Mouse (Mus musculus) brain, embryonic 18.5 days (tissue): Measurements from ENCODE around the gene Cds1.

ENCODE experiments used
- DNase-seq: peaks from one replicate; pipeline ENCODE4 v3.0.0-alpha.2; 2012; ENCODE audit warnings: low read depth, low spot score

Gene Cds1

DNA sequence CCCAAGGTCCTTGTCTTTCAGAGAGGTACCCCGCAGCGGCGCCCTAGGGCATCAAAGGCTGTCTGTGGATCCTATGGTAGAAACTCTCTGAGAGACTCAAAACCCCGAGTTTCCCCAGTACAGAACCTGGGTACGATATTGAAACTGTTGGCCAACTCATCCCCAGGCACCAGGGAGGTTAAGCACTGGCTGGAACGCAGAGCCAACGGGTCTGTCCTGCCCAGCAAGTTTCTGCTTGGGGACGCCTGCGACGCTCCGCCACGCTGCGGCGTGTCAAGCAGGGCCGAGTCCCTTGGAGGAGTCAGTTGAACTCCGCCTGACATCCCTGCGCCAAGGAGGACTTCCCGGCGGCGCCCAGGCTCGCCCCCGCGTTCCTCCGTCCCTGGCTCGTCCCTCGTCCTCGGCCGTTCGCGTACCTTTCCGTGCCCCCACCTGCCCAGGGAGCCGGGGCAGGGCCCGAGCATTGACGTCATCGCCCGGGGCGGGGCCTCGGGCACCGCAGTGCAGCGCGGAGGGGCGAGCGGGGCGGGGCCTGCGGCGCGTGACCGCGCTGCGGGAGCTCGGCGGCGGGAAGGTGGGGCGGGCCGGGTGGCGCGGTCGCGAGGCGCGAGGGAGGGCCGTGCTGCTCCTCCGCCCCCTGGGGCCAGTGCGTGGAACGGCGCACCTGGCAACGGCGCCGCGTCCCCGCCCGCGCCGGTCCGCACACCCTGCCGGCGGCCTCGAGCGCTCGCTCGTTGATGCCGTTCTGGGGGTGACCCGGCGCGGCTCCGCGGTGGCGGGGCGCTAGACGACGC is at the start of gene Cds1:
Cds1 (plus strand) TSS at position 577 of the 794 bp plus-strand sequence.
- peak; percentile 22 for DNase-seq

DNA sequence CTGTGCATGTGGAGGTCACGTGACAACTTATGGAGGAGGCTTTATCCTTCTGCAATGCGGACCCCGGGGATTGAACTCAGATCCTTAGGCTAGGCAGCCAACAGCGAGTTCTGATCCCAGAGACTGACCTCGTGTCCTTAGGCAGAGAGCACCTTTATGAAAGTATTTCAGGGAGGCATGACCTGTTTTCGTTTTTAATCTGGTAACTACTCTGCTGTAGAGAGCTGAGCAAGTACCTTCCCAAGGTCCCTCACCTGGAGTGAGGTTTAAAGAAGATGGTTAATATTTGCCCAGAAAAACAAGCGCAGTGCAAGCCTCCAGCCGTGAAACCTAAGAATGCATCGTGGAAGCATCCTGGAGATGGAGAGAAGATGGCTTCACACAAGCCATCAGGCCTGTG is 40.7 kb upstream of the Cds1 start:
- DNase-seq = no peak

DNA sequence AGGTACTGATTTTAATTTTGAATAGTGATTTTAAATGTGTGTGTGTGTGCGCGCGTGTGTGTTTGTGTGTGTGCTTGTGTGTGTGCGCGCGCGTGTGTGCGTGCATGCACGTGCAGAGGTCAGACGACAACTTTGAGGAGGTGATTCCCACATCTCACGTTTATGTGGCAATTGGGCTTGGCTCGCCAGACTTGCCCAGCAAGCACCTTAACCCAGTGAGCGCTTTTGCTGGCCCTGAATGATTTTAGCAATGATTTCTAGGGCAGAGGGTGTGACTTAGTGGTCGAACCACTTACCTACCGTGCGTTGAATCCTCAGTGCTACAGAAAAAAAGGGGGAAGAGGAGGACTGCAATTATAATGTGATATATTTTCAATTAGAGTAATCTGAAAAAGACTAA is 40.2 kb upstream of the Cds1 start:
- no peak for DNase-seq

DNA sequence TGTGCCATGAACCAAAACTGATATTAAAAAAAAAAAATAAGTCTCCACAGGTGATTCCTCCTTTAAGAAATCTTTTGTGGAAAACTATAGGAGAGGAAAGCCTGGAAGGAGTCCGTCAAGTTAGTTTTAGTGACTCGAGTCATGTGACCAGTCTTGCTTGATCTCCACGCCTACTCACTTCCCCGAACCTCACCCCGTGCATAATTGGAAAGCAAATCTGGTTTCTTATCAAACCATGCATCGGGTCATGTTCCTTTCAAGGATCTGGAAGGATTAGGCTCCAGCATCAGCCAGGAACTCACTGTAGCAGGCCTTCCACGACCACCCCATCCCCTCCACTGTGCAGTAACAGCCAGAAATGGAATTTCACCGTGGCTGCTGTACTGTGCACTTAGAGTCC is 39.2 kb upstream of the Cds1 start:
- DNase-seq = no peak

DNA sequence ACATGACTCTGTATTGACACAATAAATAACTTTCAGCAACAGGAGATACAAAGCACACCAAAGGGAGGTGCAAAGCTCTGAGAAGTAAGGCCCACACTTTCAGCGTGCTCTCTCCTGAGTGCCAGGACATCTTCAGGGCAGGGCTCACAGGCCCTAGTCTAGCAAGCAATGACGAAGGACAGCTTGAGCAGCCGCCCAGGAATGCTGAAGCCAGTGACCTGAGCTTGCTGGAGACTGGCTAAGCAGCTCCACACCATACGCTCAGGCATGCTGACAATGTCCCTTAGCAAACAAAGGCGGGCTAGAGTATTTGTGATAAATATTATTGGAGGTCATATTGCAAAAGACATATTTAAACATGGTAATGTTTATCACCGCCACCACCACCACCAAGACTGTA is 38.6 kb upstream of the Cds1 start:
- DNase-seq = no peak

DNA sequence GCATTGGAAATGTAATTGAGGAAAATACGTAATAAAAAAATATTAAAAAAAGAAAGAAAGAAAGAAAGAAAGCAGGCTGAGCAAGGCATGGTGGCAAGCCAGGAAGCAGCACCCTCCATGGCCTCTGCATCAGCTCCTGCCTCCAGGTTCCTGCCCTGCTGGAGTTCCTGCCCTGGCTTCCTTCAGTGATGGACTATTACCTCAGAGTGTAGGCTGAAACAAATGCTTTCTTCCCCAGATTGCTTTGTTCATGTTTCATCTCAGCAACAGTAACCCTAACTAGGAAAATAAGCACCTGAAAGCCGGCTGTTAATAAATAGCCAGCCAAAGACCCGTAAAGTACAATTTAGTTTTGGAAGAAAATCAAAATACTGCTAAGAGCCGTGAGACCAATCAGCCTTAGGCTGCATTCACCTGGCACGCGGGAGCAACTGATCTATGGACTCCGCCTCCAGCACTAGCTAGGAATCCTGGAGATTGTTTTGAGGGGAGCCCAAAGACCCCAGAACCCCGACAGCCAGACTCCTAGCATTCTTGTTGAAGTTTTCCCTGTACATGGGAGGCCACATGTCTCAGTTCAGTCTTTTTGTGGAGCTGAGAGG is 36.5 kb upstream of the Cds1 start:
- DNase-seq = no peak

DNA sequence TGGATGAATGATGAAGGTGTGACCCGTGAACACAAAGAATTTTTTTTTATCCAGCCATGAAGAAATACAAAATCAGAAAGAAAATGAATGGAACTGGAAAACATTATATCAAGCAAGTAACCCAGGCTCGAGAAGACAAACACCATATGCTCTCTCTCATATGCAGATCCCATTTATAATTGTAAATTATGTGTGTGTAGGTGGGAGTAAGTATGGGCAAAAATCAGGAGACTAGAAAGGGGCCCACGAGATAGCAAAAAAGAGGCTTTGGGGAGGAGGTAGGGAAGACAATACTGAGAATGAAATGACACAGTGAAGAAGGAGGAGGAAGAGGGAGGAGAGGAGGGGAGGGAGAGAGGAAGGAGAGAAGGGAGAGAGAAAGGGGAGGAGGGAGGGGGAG is 27.6 kb upstream of the Cds1 start:
- no peak for DNase-seq

DNA sequence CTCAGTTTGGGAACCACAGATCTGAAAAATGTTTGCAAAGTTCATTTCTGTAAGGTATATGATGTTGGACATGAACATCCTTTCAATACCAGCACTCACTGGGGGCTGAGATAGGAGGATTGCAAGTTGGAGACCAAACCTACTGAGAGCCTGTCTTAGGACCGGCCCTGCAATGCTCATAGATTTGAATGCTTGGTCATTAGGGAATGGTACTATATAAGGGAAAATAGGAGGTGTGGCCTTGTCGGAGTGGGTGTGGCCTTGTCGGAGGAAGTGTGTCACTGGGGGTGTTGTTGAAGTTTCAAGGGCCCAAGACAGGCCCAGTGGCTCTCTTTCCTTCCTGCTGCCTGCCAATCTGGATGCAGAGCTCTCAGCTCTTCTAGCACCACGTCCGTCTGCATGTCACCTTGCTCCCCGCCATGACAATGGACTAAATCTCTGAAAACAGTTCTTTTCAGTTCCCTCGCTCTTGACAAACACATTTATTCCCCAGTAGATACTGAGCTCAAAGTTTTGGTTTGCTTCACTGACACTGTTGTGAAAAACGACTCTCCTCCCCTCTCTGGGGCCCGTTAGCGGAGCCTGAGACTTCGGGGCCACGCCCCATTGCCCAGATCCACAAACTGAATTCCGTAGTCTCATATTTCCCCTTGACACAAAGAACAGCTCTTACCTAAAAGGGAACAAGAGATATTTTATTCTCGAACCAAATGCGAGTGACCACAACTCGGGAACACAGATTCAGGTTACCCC is 24.3 kb upstream of the Cds1 start:
- DNase-seq = no peak

DNA sequence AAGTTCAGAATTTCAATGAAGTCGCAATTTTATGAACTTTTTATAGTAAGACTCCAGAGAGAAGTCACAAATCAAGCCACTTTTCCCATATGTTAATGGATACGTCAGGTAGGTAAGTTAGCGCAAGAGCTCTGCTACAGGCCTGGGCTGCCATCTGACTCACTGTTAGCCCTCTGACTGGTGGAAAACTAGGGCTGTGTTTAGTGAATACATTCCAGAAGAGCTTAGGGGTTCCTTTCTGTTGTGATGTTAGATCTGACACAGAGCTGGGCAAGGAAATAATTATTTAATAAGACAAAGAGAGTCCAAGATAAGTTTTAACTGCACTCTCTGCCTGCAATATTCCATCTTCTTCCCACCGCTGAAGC is 23.7 kb upstream of the Cds1 start:
- no peak for DNase-seq

DNA sequence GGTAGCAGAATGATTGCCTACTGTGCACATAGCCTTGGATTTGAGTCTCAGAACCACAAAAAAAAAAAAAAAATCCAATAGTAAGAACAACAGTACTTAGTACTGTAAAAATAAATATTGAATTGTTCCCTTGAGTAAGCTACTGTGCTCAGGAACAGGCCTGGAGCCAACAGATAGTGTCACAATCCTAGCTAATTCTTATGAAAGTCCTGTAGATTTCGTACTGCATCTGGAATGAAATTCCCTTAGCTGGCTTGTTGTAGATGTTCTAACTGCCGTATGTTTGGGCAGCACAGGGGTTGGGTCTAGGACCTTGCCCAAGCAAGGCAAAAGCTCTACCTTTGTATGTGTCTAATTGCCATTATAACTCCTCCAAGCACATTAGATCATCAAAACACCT is 22.9 kb upstream of the Cds1 start:
- no peak for DNase-seq

DNA sequence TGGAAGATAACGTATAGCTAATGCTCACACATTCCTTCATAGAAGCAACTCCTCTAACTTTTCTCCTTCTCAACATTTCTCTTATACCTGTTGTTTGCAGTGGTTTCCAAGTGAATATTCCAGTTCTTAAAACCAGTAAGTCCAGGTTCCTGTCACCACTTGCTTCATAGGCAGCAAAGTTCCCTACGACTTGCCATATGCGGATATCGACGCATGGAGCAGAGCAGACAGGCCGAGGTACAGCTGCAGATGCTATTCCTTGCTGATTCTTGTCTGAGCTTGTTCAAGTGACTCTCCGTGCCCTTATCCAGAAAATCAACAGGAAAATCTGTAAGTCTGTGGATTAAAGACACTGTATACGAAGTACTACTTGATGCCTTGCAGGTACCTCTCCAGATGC is 22.5 kb upstream of the Cds1 start:
- no peak for DNase-seq

DNA sequence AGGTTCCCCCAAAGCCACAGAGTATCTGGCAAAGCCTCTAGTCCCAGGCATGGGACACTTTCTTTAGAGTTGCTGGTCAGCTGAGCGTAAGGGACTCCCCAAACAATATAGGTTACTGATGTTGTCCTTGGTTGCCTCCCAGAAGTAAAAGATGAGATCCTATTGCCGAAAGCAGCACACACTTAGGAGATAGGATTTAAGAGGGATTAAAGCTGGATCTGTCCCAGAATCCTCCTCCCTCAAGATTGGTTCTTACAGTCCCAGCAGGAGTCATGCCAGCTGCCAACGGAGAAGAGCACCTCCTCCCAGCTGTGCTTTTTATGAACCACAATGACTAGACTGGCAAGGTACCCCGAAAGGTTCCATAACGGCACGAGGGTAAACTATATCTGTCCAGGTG is 20.0 kb upstream of the Cds1 start:
- DNase-seq = no peak

DNA sequence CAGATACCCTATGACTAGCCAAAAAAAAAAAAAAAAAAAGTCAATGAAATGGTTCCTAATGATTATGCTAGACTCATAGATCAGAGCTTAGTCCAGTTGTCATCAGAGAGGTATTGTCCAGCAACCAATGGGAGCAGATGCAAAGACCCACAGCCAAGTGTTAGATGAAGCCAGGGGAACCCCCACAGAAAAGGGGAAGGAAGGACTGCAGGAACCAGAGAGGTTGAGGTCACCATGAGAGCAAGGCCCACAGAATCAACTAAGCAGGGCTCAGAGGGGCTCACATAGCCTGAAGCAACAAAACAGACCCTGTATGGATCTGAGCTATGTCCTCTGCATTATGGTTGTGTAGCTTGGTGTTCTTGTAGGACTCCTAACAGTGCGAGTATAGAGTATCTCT is 11.2 kb upstream of the Cds1 start:
- DNase-seq = no peak

DNA sequence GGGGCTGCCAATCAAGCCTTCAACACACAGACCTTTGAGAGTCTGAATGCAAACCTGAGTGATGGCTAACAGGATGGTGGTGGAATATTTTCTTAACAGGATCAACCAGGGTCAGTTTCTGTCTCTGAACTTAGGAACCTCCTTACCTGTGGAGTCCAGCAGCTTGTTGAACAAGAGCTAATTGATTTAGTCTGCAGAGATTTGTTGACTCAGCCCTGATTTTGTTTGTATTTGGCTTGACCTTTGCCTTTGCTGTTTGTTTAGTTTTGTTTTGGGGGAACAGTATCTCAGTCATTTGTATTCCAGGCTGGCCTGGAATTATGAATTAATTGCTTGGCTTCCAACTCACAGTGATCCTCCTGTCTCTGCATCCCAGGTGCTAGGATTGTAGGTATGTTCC is 7.3 kb upstream of the Cds1 start:
- DNase-seq = no peak

DNA sequence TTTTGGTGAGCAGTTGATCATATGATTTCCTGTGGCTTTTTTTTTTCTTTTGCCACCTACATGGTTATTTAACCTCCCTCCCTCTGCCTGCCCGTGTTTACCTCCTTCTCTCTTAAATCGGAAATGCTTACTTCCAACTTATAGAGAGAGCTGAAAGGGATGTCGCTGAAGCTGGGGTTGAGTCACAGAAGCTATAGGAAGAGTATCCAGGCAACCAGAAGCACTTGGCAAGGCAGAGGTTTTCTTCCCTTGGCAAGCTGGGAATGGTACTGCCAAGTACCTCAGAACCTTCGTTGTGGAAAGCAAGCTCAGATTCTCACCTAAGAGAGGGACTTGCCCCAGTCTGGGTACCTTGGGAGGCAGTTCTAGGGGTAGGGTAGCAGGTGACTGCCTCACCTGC is 3.2 kb upstream of the Cds1 start:
- DNase-seq = no peak

DNA sequence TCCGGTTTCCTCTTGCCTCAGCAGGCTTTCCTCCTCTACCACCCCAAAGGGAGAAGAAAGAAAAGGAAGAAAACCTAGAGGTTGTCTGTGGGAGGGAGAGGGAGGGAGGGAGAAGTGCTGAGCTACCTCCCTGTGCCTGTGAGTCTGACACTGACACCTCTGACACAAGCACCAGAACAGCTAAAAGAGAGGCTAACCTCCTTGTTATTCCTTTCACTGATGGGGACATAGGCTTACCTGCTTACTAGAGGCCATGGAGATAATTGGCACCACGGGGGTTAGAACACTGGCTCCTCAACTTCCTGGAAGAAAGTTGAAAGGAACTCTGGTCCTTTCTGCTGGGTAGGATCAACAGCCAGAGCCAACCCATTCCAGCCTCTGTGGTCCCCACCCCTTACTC is 1.4 kb upstream of the Cds1 start:
- no peak for DNase-seq

DNA sequence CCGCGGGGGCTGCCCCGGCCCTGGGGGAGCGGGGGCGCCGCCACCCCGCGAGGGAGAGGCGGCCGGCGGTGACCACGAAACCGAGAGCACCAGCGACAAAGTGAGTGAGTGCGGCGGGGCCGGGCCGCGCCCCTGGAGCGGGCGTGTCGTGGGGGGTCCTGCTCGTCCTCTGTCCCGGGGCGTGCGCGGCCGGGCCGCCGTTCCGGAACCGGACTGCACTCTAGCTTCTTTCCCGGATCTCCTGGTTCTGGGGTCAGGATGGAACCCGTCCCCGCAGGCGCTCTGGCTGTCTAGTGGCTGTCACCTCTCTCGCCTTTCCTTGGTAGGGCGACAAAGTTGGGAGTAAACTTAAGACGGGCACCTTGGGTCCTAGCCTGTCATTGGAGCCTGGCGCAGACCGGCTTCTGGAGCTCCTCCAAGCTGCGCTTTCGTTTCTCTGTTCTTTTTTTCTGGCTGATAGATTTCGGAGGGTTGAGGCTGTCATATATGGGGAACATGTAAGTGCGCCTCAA is 516 bp downstream of the Cds1 start:
- DNase-seq = no peak

DNA sequence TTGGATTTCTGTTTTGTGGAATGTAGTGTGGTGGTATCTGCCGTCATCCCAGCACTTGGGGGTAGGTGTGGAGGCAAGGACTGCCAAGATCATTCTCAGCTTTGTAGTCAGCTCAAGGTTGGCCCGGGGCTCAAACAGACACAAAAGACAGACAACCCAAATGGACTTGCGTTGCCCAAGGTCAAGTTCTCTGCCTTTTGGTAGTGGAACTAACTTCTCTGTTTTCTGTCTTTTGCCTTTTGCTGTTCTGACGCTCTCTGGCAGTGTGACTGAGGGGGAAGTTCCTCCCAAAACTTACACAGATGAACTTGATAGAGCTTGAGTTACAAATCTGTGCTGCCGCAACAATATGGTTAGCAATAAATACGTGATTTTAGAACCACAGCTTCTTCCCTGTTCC is 1.3 kb downstream of the Cds1 start:
- DNase-seq = no peak

DNA sequence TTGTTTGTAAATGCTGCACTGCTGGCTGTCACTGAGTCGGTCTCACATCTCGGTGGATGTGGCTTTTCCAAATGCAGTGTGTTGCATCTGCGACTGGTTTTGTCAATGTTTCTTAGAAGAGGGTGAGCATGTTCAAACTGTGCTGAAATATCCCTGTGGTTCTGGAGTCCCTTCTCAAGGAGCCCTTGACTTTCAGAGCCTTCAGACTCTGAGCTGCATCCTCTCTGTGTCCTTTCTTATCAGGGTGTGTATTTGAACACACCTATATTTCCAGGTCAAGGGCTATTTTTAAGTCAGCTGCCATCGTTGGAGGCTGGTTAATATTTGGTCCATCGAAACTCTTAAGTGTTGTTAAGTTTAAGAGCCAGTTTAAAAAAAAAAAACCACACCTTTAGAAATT is 2.2 kb downstream of the Cds1 start:
- DNase-seq = no peak

DNA sequence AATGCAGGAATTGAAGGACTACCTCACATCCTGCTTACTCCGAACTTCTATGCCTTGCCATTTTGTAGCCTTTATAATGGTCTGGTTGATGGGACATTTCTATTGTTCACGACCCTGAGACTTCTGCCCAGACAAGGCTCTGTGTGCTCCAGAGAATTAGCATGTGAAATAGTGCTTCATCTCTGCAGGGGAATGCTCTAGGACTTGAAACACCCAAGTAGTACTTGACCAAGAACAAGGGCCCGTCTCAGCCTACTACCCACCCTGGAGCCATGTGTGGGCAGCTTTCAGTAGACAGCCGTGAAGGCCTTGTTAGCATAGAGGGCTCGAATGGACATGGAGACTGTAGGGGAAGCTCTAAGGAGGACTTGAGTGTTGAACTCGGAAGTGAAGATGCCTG is 2.6 kb downstream of the Cds1 start:
- DNase-seq = no peak

DNA sequence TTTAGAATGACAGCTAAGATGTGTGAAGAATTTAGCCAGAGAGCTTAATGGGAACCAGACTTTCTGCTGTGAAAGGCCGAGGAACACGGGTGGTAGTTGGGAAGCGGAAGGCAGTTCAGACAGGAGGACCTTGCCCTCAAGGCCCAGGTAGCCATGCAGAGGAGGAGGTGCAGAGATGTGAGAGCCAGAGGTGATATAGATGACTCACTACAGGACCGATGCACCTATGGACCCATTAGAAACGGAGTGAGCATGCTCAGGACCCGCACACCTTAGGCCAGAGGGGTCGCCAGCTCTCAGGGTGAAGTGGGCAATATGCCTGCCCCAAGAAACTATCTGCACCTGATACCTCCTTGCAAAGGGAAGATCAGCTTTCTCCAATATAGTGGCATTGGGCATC is 3.6 kb downstream of the Cds1 start:
- no peak for DNase-seq

DNA sequence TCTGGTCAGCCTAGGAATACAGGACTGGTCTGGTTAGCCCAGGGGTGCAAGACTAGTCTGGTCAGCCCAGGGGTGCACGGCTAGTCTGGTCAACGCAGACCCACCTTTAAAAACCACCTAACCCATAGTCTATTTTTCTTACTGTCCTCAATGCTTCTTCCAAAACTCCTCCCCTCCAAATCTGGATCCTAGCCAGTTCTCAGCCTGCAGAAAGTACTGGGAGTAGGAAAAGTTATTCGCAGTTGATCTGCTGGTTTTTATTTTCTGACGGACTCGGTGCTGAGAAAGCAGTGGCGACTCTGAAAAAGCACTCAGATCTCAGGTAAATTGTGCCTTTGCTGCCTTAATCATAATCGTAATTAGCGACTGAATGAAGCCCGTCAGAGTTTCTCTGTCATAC is 7.7 kb downstream of the Cds1 start:
- no peak for DNase-seq

DNA sequence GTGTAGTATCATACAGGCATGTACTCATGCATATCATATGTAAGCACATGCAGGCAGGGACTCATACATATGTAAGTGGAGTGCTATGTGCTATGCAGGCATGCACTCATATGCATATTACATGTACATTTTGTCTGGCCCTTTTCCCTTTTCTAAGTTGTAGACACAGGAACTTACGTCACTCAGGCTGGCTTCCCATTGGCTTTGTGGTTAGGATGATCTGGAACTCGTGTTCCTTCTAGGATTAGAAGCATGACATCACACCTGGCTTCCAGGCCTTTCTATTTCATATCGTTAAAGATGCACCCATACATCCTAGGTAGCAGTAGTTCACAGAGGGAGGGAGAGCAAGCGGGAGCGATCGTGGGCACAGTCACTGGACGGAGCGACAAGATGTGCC is 10.3 kb downstream of the Cds1 start:
- no peak for DNase-seq
